Mouse (Mus musculus) central nervous system, embryonic 14 days (tissue): Measurements from ENCODE around the gene Gm6509. TPM values are rescaled to one million over a fixed set of nuclear protein-coding genes. Genes with fewer than 3 reads are reported as not detected.

Source experiments
- polyA plus RNA-seq: library from polyadenylated mRNA; depleted of rRNA; stranded (reverse); fragments of >200 nt; gene quantifications from 2 replicates; pipeline ENCODE4 v1.2.3, GENCODE M21; 2012; rRNA removed

Gm6509 gene
- not detected in 2 replicates for polyA plus RNA-seq

DNA sequence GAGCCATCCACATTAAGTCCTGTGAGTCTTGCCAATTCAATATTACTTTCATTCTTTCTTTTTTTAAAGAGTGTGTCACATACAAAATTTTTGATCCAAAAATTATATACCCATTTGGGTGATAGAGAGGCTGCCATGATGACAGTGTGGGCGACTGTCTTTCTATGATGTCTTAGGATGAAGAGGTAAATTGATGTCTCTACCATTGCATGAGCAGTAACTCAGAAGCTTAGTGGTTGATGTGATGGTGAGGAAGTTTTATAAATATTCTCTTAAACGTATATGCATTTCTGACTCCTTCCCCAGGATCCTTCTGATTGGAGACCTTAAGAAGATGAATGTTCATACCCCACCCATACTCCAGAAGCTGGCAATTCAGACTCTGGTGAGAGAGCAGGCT is at the start of gene Gm6509:
TSS of gene Gm6509 (plus strand) at position 301 of the 400 bp plus-strand sequence.

DNA sequence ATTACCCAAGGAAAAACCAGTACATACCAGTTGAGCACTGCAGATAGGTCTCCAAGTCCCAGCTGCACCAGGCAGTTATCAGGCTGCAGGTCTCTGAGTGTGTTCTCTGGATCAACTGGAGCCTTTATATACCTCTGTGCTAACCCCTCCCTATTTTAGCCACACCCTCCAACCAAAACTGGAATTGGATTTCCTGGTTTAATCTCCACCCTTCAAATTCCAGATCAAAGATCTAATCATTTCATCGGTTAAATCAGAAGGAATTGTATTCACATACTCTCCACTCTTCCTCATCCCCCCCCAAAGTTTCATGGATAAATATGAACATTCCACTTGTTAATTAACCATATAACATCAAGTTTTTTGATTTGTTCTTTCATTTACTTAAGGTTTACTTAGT is 7.5 kb upstream of the Gm6509 start, which contains the start of gene Gm3147:
TSS of gene Gm3147 (minus strand) at position 101 of the 400 bp plus-strand sequence.

DNA sequence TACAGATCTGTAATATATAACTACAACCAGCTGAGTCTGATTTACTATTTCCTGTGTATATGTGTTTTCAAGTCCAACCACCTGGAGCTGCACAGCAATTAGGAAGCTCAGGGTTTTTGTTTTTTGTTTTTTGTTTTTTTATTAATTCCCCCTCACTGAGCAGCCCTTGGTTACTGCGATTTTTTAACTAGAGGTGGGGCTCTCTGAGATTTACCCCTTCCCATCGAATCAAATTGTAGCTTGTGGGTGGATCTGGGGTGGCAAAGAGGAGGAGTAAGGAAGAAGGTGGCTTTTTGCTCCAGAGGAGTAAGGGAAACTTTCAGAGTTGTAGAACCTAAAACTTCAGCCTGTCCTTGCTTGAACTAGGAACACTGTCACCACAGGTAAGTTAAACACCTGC is 24.3 kb downstream of the Gm6509 start, which contains the start of gene Gm6205:
TSS of gene Gm6205 (plus strand) at position 301 of the 400 bp plus-strand sequence.

Other genes with a start within 250 kb of the Gm6509 start
- gene Gm7682, start 178.2 kb upstream of the Gm6509 start, polyA plus RNA-seq: not detected in 2 replicates
- gene Gm3139, start 97.7 kb upstream of the Gm6509 start, polyA plus RNA-seq: not detected in 2 replicates
- gene Gm3147, start 7.6 kb upstream of the Gm6509 start, polyA plus RNA-seq: not detected in 2 replicates
- gene Gm6205, start 24.4 kb downstream of the Gm6509 start, polyA plus RNA-seq: not detected in 2 replicates
- gene Gm3183, start 241.5 kb downstream of the Gm6509 start, polyA plus RNA-seq: not detected in 2 replicates